Mouse (Mus musculus) mouse embryonic stem cell (cell line): Measurements from ENCODE around the gene Trnau1ap.

ENCODE experiments used
- in situ Hi-C, 2 experiments: fragments of 300-500 bp; cut with MboI; formaldehyde crosslinking; loops; 1 replicate in 1 of 2; 3 replicates in 1 of 2; pipeline ENCODE4 v1.14.3; 2019 to 2020; ENCODE audit warnings: low sequenced_read_pairs in 2 of 2, low pct_unique_long_range_greater_than_20kb in 1 of 2, mixed read lengths in 1 of 2; ENCODE audit not compliant: unreplicated experiment in 1 of 2

The Trnau1ap gene

GRCm38 (mm10) chr4:132268871-132269739 is 60.2 kb downstream of the Trnau1ap start:
- in situ Hi-C loops, result no loop called here

- in situ Hi-C loops, result no loop called here
Observed at GRCm38 (mm10) chr4:132266835-132267349, 62.4 kb downstream of the Trnau1ap start.

GRCm38 (mm10) chr4:132263313-132263712 is 66.0 kb downstream of the Trnau1ap start:
- in situ Hi-C loops, result no loop called here

GRCm38 (mm10) chr4:132262358-132262616 is 67.1 kb downstream of the Trnau1ap start:
- in situ Hi-C loops, result no loop called here
